Mouse (Mus musculus) myocyte (in vitro differentiated cells): Measurements from ENCODE around the gene Txlna. TPM values are rescaled to one million over a fixed set of nuclear protein-coding genes. Genes with fewer than 3 reads are reported as not detected.

Source experiments
- H3K27me3 ChIP-seq: one replicate; pipeline ENCODE4 v1.6.1; 2011; ENCODE audit not compliant: control insufficient read depth, insufficient read depth, insufficient read length
- H3K36me3 ChIP-seq: one replicate; pipeline ENCODE4 v1.6.1; 2011; ENCODE audit not compliant: control insufficient read depth, insufficient read depth
- H3K4me2 ChIP-seq: one replicate; pipeline ENCODE4 v1.6.1; 2011; ENCODE audit warnings: low read depth, control low read depth
- H3K4me3 ChIP-seq: one replicate; pipeline ENCODE4 v1.5.1; 2011; ENCODE audit warnings: mild to moderate bottlenecking, control low read depth, moderate library complexity
- H3K79me2 ChIP-seq: one replicate; pipeline ENCODE4 v1.6.1; 2011; ENCODE audit not compliant: control insufficient read depth, insufficient read depth
- H3ac ChIP-seq: one replicate; pipeline ENCODE4 v1.6.1; 2011; ENCODE audit not compliant: control insufficient read depth, insufficient read length
- CEBPB ChIP-seq: IDR thresholded peaks from 2 replicates; pipeline ENCODE4 v1.6.1; 2011; ENCODE audit warnings: mild to moderate bottlenecking, moderate library complexity; ENCODE audit not compliant: poor library complexity, insufficient read depth, severe bottlenecking
- E2F4 ChIP-seq: IDR thresholded peaks from one replicate; pipeline ENCODE4 v1.6.1; 2011; ENCODE audit warnings: mild to moderate bottlenecking, control low read depth, moderate library complexity; ENCODE audit not compliant: insufficient read depth
- MAX ChIP-seq: IDR thresholded peaks from one replicate; pipeline ENCODE4 v1.6.1; 2011; ENCODE audit warnings: low read depth, mild to moderate bottlenecking, control low read depth
- MYOD1 ChIP-seq, 3 experiments: IDR thresholded peaks; one replicate each; pipeline ENCODE4 v1.6.1; 2011; ENCODE audit warnings: control low read depth in 2 of 3, low read depth in 2 of 3, mild to moderate bottlenecking in 2 of 3, moderate library complexity in 1 of 3; ENCODE audit not compliant: insufficient read length in 2 of 3, control insufficient read depth in 1 of 3
- MYOG ChIP-seq, 3 experiments: IDR thresholded peaks; one replicate each; pipeline ENCODE4 v1.6.1; 2011; ENCODE audit warnings: control low read depth in 2 of 3, low read depth in 2 of 3, mild to moderate bottlenecking in 2 of 3; ENCODE audit not compliant: insufficient read length in 2 of 3, control insufficient read depth in 1 of 3, insufficient read depth in 1 of 3
- POLR2A ChIP-seq: IDR thresholded peaks from one replicate; pipeline ENCODE4 v1.6.1; 2011; ENCODE audit warnings: low read depth, mild to moderate bottlenecking, control low read depth, moderate library complexity; ENCODE audit not compliant: insufficient read length
- POLR2AphosphoS2 ChIP-seq: IDR thresholded peaks from one replicate; pipeline ENCODE4 v1.6.1; 2011; ENCODE audit warnings: low read depth, control low read depth; ENCODE audit not compliant: insufficient read length
- REST ChIP-seq: IDR thresholded peaks from one replicate; pipeline ENCODE4 v1.6.1; 2011; ENCODE audit warnings: mild to moderate bottlenecking, control low read depth, moderate library complexity; ENCODE audit not compliant: insufficient read depth, insufficient read length
- SRF ChIP-seq: IDR thresholded peaks from one replicate; pipeline ENCODE4 v1.6.1; 2011; ENCODE audit warnings: low read depth; ENCODE audit not compliant: control insufficient read depth, insufficient read length
- TCF12 ChIP-seq: IDR thresholded peaks from one replicate; pipeline ENCODE4 v1.6.1; 2011; ENCODE audit warnings: mild to moderate bottlenecking, control low read depth; ENCODE audit not compliant: poor library complexity, insufficient read depth, severe bottlenecking
- TCF3 ChIP-seq: IDR thresholded peaks from one replicate; pipeline ENCODE4 v1.6.1; 2011; ENCODE audit warnings: low read depth, control low read depth; ENCODE audit not compliant: insufficient read length
- USF1 ChIP-seq: IDR thresholded peaks from one replicate; pipeline ENCODE4 v1.6.1; 2011; ENCODE audit warnings: low read depth, mild to moderate bottlenecking, control low read depth, moderate library complexity
- polyA plus RNA-seq: library from polyadenylated mRNA; unstranded; fragments of >200 nt; fragmentation: generic; extraction: Trizol; gene quantifications from one replicate; pipeline ENCODE4 v1.2.1, GENCODE M21; 2012; ENCODE audit warnings: missing spikeins

The Txlna gene
- polyA plus RNA-seq, 1 experiment = 23.6 TPM

DNA sequence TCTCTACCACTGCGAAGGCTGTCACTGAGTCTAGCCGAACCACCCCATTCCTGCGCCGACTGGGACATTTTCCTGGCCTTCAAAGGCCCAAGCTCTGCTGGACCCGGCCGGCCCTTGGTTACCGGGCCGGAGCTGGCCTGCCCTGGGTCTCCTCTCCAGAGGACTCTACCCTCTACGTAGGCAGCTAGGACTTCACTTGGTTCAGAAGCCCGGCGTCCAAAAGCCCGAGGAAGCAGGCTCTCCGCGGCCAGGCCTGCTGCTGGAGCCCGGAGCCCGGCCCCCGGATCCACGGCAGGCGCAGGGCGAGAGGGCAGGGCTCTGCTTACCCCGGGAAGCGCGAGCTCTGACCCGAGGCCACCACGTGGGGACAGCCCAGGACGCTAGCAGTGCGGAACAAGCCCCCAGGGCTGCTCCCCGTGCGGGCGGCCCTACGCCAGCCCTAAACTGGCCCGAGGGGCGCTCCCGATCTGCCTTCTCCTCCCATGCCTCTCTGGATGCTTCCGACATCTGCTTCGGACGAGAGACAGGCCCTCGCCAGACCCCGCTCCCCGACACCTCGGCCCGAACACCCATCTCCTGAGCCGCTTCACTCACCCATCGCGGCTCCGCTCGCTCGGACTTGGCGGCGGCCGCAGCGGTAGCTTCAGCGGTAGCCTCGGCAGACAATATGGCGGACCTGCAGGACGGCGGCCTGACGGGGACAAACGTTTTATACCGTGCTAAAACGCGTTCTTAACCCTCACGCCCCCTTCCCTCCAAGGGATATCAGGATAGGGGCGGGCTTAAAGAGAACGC is 31.4 kb upstream of the Txlna start, which contains the start of gene Kpna6:
TSS of gene Kpna6 (minus strand) at position 685 of the 795 bp plus-strand sequence.
- Histone ChIP-seq H3ac (peak within 1 kb of the TSS; percentile 50), H3K4me3 (peak within 1 kb of the TSS; percentile 87), H3K27me3 (no peaks in the 10 kb centered on the region), H3K36me3 (peaks cover 7% of the 10 kb centered on the region), H3K79me2 (peaks cover 43% of the 10 kb centered on the region), H3K4me2 (peak within 1 kb of the TSS; percentile 95)
- TF ChIP-seq E2F4 = no peak
- TF ChIP-seq TCF3 = no peak
- peak; percentile 63 for TF ChIP-seq POLR2AphosphoS2
- no peak for TF ChIP-seq MAX
- TF ChIP-seq TCF12 = no peak
- no peak for TF ChIP-seq REST
- TF ChIP-seq SRF = no peak
- TF ChIP-seq MYOD1 (IDR thresholded peaks at IDR 0.05; ENCODE audit: control insufficient read depth in 1 of 3, insufficient read length in 2 of 3, low read depth in 2 of 3) = no peak
- TF ChIP-seq CEBPB = no peak
- no peak for TF ChIP-seq USF1
- TF ChIP-seq POLR2A = peak; percentile 82
- peak in 1 of 3 experiments; percentile 17 for TF ChIP-seq MYOG (IDR thresholded peaks at IDR 0.05; ENCODE audit: control insufficient read depth in 1 of 3, insufficient read depth in 1 of 3, insufficient read length in 2 of 3, low read depth in 2 of 3)

DNA sequence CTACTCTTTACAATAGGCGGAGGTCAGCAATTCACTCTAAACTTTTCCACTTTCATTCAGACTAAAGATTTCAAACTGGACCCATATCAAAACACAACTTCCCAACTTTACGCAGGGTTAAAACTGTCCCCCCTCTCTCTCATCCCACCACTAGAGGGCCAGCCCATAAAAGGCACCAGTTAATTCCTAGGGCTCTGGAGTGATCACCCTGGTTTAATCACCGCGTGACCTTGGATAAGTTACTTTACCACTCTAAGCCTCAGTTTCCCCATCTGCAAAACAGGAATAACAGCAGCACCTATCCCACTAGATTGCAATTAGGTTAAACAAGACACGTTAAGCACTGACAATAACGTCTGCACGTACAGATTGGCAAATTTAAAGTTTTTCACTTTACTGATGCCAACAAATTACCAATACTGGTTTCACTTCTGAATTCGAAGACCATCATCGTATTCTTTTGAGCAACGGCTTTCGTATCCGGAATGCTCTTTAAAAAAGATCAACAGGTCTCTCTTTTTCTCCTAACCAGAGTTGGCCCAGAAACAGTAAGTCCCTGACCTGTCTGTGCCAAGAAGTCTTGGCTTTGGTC is 30.7 kb upstream of the Txlna start:
- H3K4me2 ChIP-seq = peak overlapping the region; percentile 80
- peak overlapping the region; percentile 50 for H3ac ChIP-seq
- H3K27me3 ChIP-seq = no peaks in the 10 kb centered on the region
- peak overlapping the region; percentile 87 for H3K4me3 ChIP-seq
- H3K79me2 ChIP-seq = peaks cover 49% of the 10 kb centered on the region
- H3K36me3 ChIP-seq = peaks cover 3% of the 10 kb centered on the region
- peak; percentile 66 for TF ChIP-seq SRF
- TF ChIP-seq POLR2A = no peak
- peak; percentile 53 for TF ChIP-seq USF1

DNA sequence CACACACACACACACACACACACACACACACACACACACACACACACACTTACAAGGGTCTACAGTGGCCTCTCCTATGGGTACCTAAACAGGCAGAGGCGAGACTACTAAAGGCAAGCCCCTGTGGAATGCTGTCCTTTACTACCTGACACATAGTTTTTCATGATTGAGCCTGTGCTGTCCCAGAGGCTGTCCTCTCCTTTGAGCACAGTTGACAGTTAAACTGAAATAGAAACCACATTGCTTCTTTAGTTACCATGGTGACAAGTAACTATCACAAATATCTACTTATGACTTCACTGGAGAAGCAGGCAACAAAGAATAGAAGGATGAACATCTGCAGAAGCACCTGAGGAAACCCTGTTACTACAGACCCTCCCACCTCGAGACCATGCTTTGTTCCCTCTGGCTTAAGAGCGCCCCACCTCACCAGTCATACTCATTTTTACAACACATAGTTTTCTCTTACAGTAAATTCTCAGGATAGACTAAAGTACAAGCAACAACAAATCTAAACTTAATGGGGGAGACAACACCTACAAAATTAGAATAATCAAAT is 21.5 kb upstream of the Txlna start:
- Histone ChIP-seq H3K36me3 (peaks cover 28% of the 10 kb centered on the region), H3ac (no peak overlapping the region), H3K79me2 (peaks cover 24% of the 10 kb centered on the region), H3K4me2 (no peak overlapping the region), H3K27me3 (no peaks in the 10 kb centered on the region), H3K4me3 (no peak overlapping the region)
- TF ChIP-seq E2F4 = no peak
- no peak for TF ChIP-seq POLR2AphosphoS2
- TF ChIP-seq USF1 = no peak
- no peak for TF ChIP-seq MAX
- TF ChIP-seq TCF12 = no peak
- TF ChIP-seq MYOG (IDR thresholded peaks at IDR 0.05; ENCODE audit: control insufficient read depth in 1 of 3, insufficient read depth in 1 of 3, insufficient read length in 2 of 3, low read depth in 2 of 3) = no peak
- no peak for TF ChIP-seq MYOD1 (IDR thresholded peaks at IDR 0.05; ENCODE audit: control insufficient read depth in 1 of 3, insufficient read length in 2 of 3, low read depth in 2 of 3)
- no peak for TF ChIP-seq CEBPB
- no peak for TF ChIP-seq SRF
- TF ChIP-seq POLR2A = no peak
- no peak for TF ChIP-seq TCF3
- TF ChIP-seq REST = no peak

- Histone ChIP-seq H3K4me3 (no peak overlapping the region), H3K79me2 (peaks cover 18% of the 10 kb centered on the region), H3K4me2 (no peak overlapping the region), H3K36me3 (peaks cover 31% of the 10 kb centered on the region), H3K27me3 (no peaks in the 10 kb centered on the region), H3ac (no peak overlapping the region)
- no peak for TF ChIP-seq TCF3
- no peak for TF ChIP-seq MYOD1 (IDR thresholded peaks at IDR 0.05; ENCODE audit: control insufficient read depth in 1 of 3, insufficient read length in 2 of 3, low read depth in 2 of 3)
- no peak for TF ChIP-seq MAX
- no peak for TF ChIP-seq POLR2A
- no peak for TF ChIP-seq USF1
- TF ChIP-seq E2F4 = no peak
- no peak for TF ChIP-seq REST
- no peak for TF ChIP-seq TCF12
- TF ChIP-seq CEBPB = no peak
- no peak for TF ChIP-seq SRF
- no peak for TF ChIP-seq POLR2AphosphoS2
- TF ChIP-seq MYOG (IDR thresholded peaks at IDR 0.05; ENCODE audit: control insufficient read depth in 1 of 3, insufficient read depth in 1 of 3, insufficient read length in 2 of 3, low read depth in 2 of 3) = no peak
Measured at GRCm38 (mm10) chr4:129661584-129661983, 20.7 kb upstream of the Txlna start.

DNA sequence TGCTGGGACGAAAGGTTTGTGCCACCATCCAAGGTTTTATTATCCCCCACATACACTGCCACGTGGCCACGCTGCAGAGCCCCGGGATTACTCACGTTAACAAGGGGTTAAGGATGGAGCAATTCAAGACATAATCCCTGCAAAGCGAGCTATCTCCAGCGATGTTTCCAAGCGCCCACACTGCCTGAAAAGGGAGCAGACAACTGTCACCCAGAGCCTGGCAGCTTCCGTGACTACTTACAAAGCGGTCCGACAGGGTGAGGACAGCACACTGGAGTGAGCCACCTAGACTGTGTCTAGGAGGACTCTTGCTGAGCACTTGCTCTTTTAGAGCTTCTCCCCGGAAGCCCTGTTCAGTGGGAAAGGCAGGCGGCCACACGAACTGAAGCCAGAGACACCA is 13.9 kb upstream of the Txlna start:
- H3K36me3 ChIP-seq = peaks cover 68% of the 10 kb centered on the region
- no peak overlapping the region for H3K4me2 ChIP-seq
- H3K27me3 ChIP-seq = no peaks in the 10 kb centered on the region
- H3K4me3 ChIP-seq = no peak overlapping the region
- no peak overlapping the region for H3ac ChIP-seq
- no peaks in the 10 kb centered on the region for H3K79me2 ChIP-seq
- TF ChIP-seq USF1 (no peak), MYOD1 (IDR thresholded peaks at IDR 0.05; ENCODE audit: control insufficient read depth in 1 of 3, insufficient read length in 2 of 3, low read depth in 2 of 3) (no peak), TCF3 (no peak), MAX (no peak), REST (no peak), MYOG (IDR thresholded peaks at IDR 0.05; ENCODE audit: control insufficient read depth in 1 of 3, insufficient read depth in 1 of 3, insufficient read length in 2 of 3, low read depth in 2 of 3) (no peak), E2F4 (no peak), SRF (no peak), POLR2AphosphoS2 (no peak), TCF12 (no peak), POLR2A (no peak), CEBPB (no peak)
